Mouse (Mus musculus) embryonic facial prominence, embryonic 14.5 days (tissue): ENCODE data around the gene Lmf1. TPM values are rescaled to one million over a fixed set of nuclear protein-coding genes. Genes with fewer than 3 reads are reported as not detected.

Source experiments
- ATAC-seq: fragments of 200-750 bp; cut with Nextera tagmentation; 2 replicates; pipeline ENCODE4 v1.8.0; 2017; ENCODE audit warnings: low read depth, moderate number of reproducible peaks, moderate TSS enrichment
- DNase-seq: peaks from one replicate; pipeline ENCODE4 v3.0.0-alpha.2; 2015; ENCODE audit warnings: low spot score
- H3K27ac ChIP-seq: fragments of 300-500 bp; sonication (generic); replicated peaks from 2 replicates; pipeline ENCODE4 v1.5.1; 2014; ENCODE audit warnings: low read depth, mild to moderate bottlenecking, low read length, moderate library complexity
- H3K27me3 ChIP-seq: fragments of 300-500 bp; sonication (generic); replicated peaks from 2 replicates; pipeline ENCODE4 v1.6.1; 2014; ENCODE audit warnings: low read length; ENCODE audit not compliant: control insufficient read depth, insufficient read depth
- H3K36me3 ChIP-seq: fragments of 300-500 bp; sonication (generic); 2 replicates; pipeline ENCODE4 v1.6.1; 2014; ENCODE audit warnings: low read length, mixed read lengths; ENCODE audit not compliant: control insufficient read depth, insufficient read depth
- H3K4me1 ChIP-seq: fragments of 300-500 bp; sonication (generic); 2 replicates; pipeline ENCODE4 v1.6.1; 2014; ENCODE audit warnings: antibody characterized with exemption, low read length; ENCODE audit not compliant: control insufficient read depth, insufficient read depth
- H3K4me2 ChIP-seq: fragments of 300-500 bp; sonication (generic); 2 replicates; pipeline ENCODE4 v1.6.1; 2014; ENCODE audit warnings: low read depth, mild to moderate bottlenecking, low read length, moderate library complexity, mixed read lengths
- H3K4me3 ChIP-seq: fragments of 300-500 bp; sonication (generic); 2 replicates; pipeline ENCODE4 v1.5.1; 2014; ENCODE audit warnings: low read depth, mild to moderate bottlenecking, low read length
- H3K9ac ChIP-seq: fragments of 300-500 bp; sonication (generic); 2 replicates; pipeline ENCODE4 v1.6.1; 2014; ENCODE audit warnings: low read depth, mild to moderate bottlenecking, low read length, moderate library complexity, mixed read lengths
- H3K9me3 ChIP-seq: fragments of 300-500 bp; sonication (generic); 2 replicates; pipeline ENCODE4 v1.6.1; 2016; ENCODE audit warnings: low read length; ENCODE audit not compliant: control insufficient read depth
- WGBS: fragments of 180-500 bp; shearing (Covaris S2); extraction: QIAGEN DNeasy Blood & Tissue Kit; methylation state at CpG from one replicate; pipeline ENCODE4 v1.1.7; 2014; 5-methylcytosine and 5-hydroxymethylcytosine counted together
- polyA plus RNA-seq: library from polyadenylated mRNA; unstranded; fragments of >200 nt; fragmentation: Nextera tagmentation; extraction: Ambion mirVana; gene quantifications from 2 replicates; pipeline ENCODE4 v1.2.1, GENCODE M21; 2014

The Lmf1 gene
- polyA plus RNA-seq, 1 experiment from 2014 or later: 27.3 TPM

DNA sequence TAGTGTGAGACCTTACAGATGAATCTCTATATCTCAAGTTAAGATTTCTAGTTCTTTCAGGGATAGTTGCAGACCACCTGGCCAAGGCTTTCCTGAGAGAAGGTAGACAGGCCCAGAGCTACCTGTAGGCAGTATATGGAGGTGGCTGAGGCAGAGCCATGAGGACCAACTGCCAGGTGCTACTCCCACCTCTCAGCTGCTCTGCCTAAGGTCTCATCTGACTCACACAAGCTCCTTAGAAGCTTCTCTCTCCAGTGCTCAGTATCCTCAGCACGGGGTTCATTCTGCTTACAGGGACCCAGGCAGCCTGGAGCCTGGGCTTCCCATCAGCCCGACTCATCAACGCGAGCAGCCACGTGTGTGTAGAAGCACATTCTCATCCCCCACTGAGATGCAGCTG is 51.4 kb downstream of the Lmf1 start:
- no peak for ATAC-seq
- WGBS: 78% methylated on average over 5 of the region's 5 CpGs
- DNase-seq: no peak

GRCm38 (mm10) chr17:25634070-25634469 is 55.2 kb downstream of the Lmf1 start:
- WGBS: 69% methylated on average over 10 of the region's 10 CpGs
- Histone ChIP-seq H3K27me3 (no peaks in the 10 kb centered on the region), H3K9me3 (no peaks in the 10 kb centered on the region)

More for the DNA sequence above, 51.4 kb downstream of the Lmf1 start:
- H3K27ac ChIP-seq: no peak overlapping the region
- H3K9ac ChIP-seq: no peak overlapping the region
- no peaks in the 10 kb centered on the region for H3K4me1 ChIP-seq
- no peaks in the 10 kb centered on the region for H3K9me3 ChIP-seq
- no peaks in the 10 kb centered on the region for H3K27me3 ChIP-seq
- H3K4me3 ChIP-seq: no peak overlapping the region
- H3K4me2 ChIP-seq: no peak overlapping the region
- H3K36me3 ChIP-seq: peaks cover 25% of the 10 kb centered on the region; the same call in 1 of the 2 replicates

DNA sequence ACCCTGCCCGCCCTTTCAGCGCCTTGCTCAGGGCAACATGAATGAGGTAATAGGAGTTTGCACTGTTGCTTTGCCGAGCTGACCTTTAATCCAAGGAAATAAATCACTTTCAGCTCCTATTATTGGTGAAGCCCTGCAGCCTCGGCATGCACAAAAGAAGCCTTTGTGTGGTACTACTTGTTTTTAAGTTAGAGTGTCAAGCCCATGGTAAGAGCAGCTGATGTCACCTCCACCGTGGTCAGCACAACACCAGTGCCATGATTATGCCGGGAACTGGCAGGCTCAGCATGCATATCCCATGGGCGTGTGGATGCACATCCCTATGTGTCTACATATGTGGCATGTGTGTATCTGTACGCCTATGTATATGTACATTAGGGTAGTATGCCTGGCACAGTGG is 56.5 kb downstream of the Lmf1 start:
- no peak overlapping the region for H3K27ac ChIP-seq
- no peaks in the 10 kb centered on the region for H3K4me1 ChIP-seq
- no peaks in the 10 kb centered on the region for H3K9me3 ChIP-seq
- DNase-seq (no peak), ATAC-seq (no peak)
- H3K4me2 ChIP-seq: no peak overlapping the region
- peaks cover 28% of the 10 kb centered on the region; the same call in 1 of the 2 replicates for H3K36me3 ChIP-seq
- H3K4me3 ChIP-seq: no peak overlapping the region
- H3K9ac ChIP-seq: no peak overlapping the region
- no peaks in the 10 kb centered on the region for H3K27me3 ChIP-seq
- 44% methylated on average over 8 of the region's 8 CpGs for WGBS

More at GRCm38 (mm10) chr17:25634070-25634469, 55.2 kb downstream of the Lmf1 start:
- H3K9ac ChIP-seq: no peak overlapping the region
- ATAC-seq (peak; percentile 50; the same call in 1 of the 2 replicates), DNase-seq (peak; percentile 49)
- no peak overlapping the region for H3K4me3 ChIP-seq
- no peak overlapping the region for H3K4me2 ChIP-seq
- peaks cover 28% of the 10 kb centered on the region; the same call in 1 of the 2 replicates for H3K36me3 ChIP-seq
- H3K4me1 ChIP-seq: no peaks in the 10 kb centered on the region
- H3K27ac ChIP-seq: no peak overlapping the region

- Histone ChIP-seq H3K27ac (no peak overlapping the region), H3K9ac (no peak overlapping the region), H3K27me3 (no peaks in the 10 kb centered on the region), H3K4me1 (no peaks in the 10 kb centered on the region), H3K4me3 (no peak overlapping the region), H3K9me3 (no peaks in the 10 kb centered on the region), H3K36me3 (peaks cover 28% of the 10 kb centered on the region; the same call in 1 of the 2 replicates), H3K4me2 (no peak overlapping the region)
- DNase-seq: no peak
- 73% methylated on average over 5 of the region's 5 CpGs for WGBS
- no peak for ATAC-seq
Observed at GRCm38 (mm10) chr17:25635806-25636205, 56.9 kb downstream of the Lmf1 start.

- no peak overlapping the region for H3K4me3 ChIP-seq
Observed at GRCm38 (mm10) chr17:25637986-25638385, 59.1 kb downstream of the Lmf1 start.

DNA sequence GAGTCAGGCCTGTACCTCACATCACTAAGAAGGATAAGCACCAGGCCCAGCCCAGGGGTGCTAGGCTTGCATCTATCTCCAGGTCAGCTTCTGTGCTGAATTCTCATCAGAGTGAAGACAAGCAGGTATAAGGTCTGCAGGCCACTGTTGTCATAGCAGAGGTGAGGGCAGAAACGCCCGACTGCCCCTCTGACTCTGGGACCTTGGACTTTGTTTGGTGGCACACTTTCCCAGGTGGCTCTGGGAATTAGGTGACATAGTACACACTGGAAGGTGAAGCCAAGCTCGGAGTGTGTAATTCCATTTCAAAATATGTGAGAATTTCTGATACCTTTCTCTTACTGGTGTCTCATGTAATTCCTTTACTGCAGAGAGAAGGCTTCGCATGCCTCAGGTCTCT is 59.6 kb downstream of the Lmf1 start:
- H3K4me2 ChIP-seq: no peak overlapping the region
- peaks cover 10% of the 10 kb centered on the region; the same call in 1 of the 2 replicates for H3K36me3 ChIP-seq
- no peak overlapping the region for H3K27ac ChIP-seq
- H3K9ac ChIP-seq: no peak overlapping the region
- DNase-seq: no peak
- no peak overlapping the region for H3K4me3 ChIP-seq
- no peak for ATAC-seq
- no peaks in the 10 kb centered on the region for H3K27me3 ChIP-seq
- no peaks in the 10 kb centered on the region for H3K9me3 ChIP-seq
- WGBS: 81% methylated on average over 4 of the region's 4 CpGs
- peaks cover under 1% of the 10 kb centered on the region; the same call in 1 of the 2 replicates for H3K4me1 ChIP-seq

More at GRCm38 (mm10) chr17:25637986-25638385, 59.1 kb downstream of the Lmf1 start:
- Histone ChIP-seq H3K9me3 (no peaks in the 10 kb centered on the region), H3K36me3 (peaks cover 11% of the 10 kb centered on the region; the same call in 1 of the 2 replicates), H3K4me2 (no peak overlapping the region), H3K27me3 (no peaks in the 10 kb centered on the region), H3K4me1 (no peaks in the 10 kb centered on the region), H3K27ac (no peak overlapping the region), H3K9ac (no peak overlapping the region)
- ATAC-seq: no peak
- WGBS: 53% methylated on average over 7 of the region's 7 CpGs
- no peak for DNase-seq

DNA sequence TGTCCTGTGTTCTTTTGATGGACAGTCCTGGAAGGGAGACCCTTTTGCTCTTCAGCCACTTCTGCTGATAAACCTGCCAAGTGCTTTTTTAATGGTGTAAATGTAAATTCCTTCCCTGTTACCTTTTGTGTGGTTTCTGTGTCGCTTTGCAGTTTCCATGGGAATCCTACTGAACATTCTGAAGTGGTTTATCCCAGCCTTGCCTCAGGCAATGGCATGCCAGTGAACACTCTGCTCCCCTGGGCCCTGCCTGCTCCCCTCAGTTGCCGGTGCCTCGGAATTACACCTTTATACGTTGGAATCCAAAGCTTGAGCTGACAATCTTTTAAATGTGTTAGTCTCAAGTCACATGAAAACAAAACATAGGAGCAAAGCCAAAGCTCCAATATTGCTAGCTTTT is 62.1 kb downstream of the Lmf1 start:
- H3K4me3 ChIP-seq: no peak overlapping the region
- DNase-seq (peak; percentile 43), ATAC-seq (no peak)
- no peak overlapping the region for H3K9ac ChIP-seq
- no peaks in the 10 kb centered on the region for H3K9me3 ChIP-seq
- peaks cover 3% of the 10 kb centered on the region; the same call in 1 of the 2 replicates for H3K36me3 ChIP-seq
- WGBS: 40% methylated on average over 4 of the region's 4 CpGs
- no peak overlapping the region for H3K27ac ChIP-seq
- no peaks in the 10 kb centered on the region for H3K27me3 ChIP-seq
- no peak overlapping the region for H3K4me2 ChIP-seq
- H3K4me1 ChIP-seq: peaks cover 19% of the 10 kb centered on the region

GRCm38 (mm10) chr17:25642032-25642431 is 63.1 kb downstream of the Lmf1 start:
- 0 out of 2 replicates have a peak, but pooled peaks cover 3% of the 10 kb centered on the region for H3K36me3 ChIP-seq
- H3K4me1 ChIP-seq: peaks cover 19% of the 10 kb centered on the region
- H3K27ac ChIP-seq: no peak overlapping the region
- no peak for ATAC-seq
- H3K27me3 ChIP-seq: no peaks in the 10 kb centered on the region
- H3K4me3 ChIP-seq: no peak overlapping the region
- no peak overlapping the region for H3K9ac ChIP-seq
- H3K4me2 ChIP-seq: no peak overlapping the region
- no peaks in the 10 kb centered on the region for H3K9me3 ChIP-seq
- 76% methylated on average over 8 of the region's 8 CpGs for WGBS
- DNase-seq: no peak
